Mouse (Mus musculus) midbrain, postnatal 0 days (tissue): ENCODE data around the gene Cnfn. TPM values are rescaled to one million over a fixed set of nuclear protein-coding genes. Genes with fewer than 3 reads are reported as not detected.

Experiments used
- ATAC-seq: fragments of 200-750 bp; cut with Nextera tagmentation; 2 replicates; pipeline ENCODE4 v1.8.0; 2017; ENCODE audit warnings: moderate number of reproducible peaks, mild to moderate bottlenecking, moderate TSS enrichment, moderate library complexity; ENCODE audit not compliant: low FRiP score
- DNase-seq: peaks from one replicate; pipeline ENCODE4 v3.0.0-alpha.2; 2015; ENCODE audit warnings: low spot score
- H3K27ac ChIP-seq: fragments of 300-500 bp; sonication (generic); 2 replicates; pipeline ENCODE4 v1.5.1; 2014; ENCODE audit warnings: low read depth, mild to moderate bottlenecking, low read length, mixed read lengths
- H3K27me3 ChIP-seq: fragments of 300-500 bp; sonication (generic); 2 replicates; pipeline ENCODE4 v1.6.1; 2014; ENCODE audit warnings: low read length, control low read depth, mixed read lengths; ENCODE audit not compliant: insufficient read depth
- H3K36me3 ChIP-seq: fragments of 300-500 bp; sonication (generic); 2 replicates; pipeline ENCODE4 v1.6.1; 2014; ENCODE audit warnings: low read length, control low read depth, mixed read lengths; ENCODE audit not compliant: insufficient read depth
- H3K4me1 ChIP-seq: fragments of 300-500 bp; sonication (generic); 2 replicates; pipeline ENCODE4 v1.6.1; 2014; ENCODE audit warnings: mild to moderate bottlenecking, control low read depth, antibody characterized with exemption, low read length, mixed read lengths; ENCODE audit not compliant: insufficient read depth
- H3K4me2 ChIP-seq: fragments of 300-500 bp; sonication (generic); 2 replicates; pipeline ENCODE4 v1.6.1; 2014; ENCODE audit warnings: low read depth, mild to moderate bottlenecking, low read length, mixed read lengths; ENCODE audit not compliant: poor library complexity, severe bottlenecking
- H3K4me3 ChIP-seq: fragments of 300-500 bp; sonication (generic); 2 replicates; pipeline ENCODE4 v1.5.1; 2014; ENCODE audit warnings: low read depth, mild to moderate bottlenecking, low read length, moderate library complexity
- H3K9ac ChIP-seq: fragments of 300-500 bp; sonication (generic); replicated peaks from 2 replicates; pipeline ENCODE4 v1.6.1; 2014; ENCODE audit warnings: mild to moderate bottlenecking, low read length, moderate library complexity, mixed read lengths; ENCODE audit not compliant: poor library complexity, severe bottlenecking
- H3K9me3 ChIP-seq: fragments of 300-500 bp; sonication (generic); 2 replicates; pipeline ENCODE4 v1.6.1; 2016; ENCODE audit warnings: low read length, control low read depth
- CTCF ChIP-seq: IDR thresholded peaks from 2 replicates; pipeline ENCODE4 v1.5.1; 2016; ENCODE audit warnings: antibody characterized with exemption, mild to moderate bottlenecking
- WGBS: fragments of 180-500 bp; shearing (Covaris S2); extraction: QIAGEN DNeasy Blood & Tissue Kit; methylation state at CpG from one replicate; pipeline ENCODE4 v1.1.7; 2014; 5-methylcytosine and 5-hydroxymethylcytosine counted together
- polyA plus RNA-seq: library from polyadenylated mRNA; unstranded; fragments of >200 nt; fragmentation: Nextera tagmentation; extraction: Ambion mirVana; gene quantifications from 2 replicates; pipeline ENCODE4 v1.2.1, GENCODE M21; 2015
- total RNA-seq: library from RNA; depleted of rRNA; stranded (reverse); fragments of >200 nt; gene quantifications from 2 replicates; pipeline ENCODE4 v1.2.3, GENCODE M21; 2014; rRNA removed

Gene Cnfn
- total and polyA plus RNA-seq, 2 experiments from 2014 or later = not detected

GRCm38 (mm10) chr7:25323219-25323618 lies 46.3 kb downstream of the Cnfn start:
- Histone ChIP-seq H3K9ac (no peak overlapping the region), H3K9me3 (no peaks in the 10 kb centered on the region), H3K4me2 (no peak overlapping the region), H3K4me1 (peaks cover 11% of the 10 kb centered on the region; the same call in 1 of the 2 replicates), H3K27me3 (no peaks in the 10 kb centered on the region), H3K36me3 (peaks cover 11% of the 10 kb centered on the region), H3K27ac (no peak overlapping the region), H3K4me3 (no peak overlapping the region)
- no peak for ATAC-seq
- no peak for DNase-seq
- TF ChIP-seq CTCF = no peak
- WGBS = 87% methylated on average over 2 of the region's 2 CpGs

GRCm38 (mm10) chr7:25322058-25322484 lies 47.5 kb downstream of the Cnfn start:
- 16% methylated on average over 6 of the region's 6 CpGs for WGBS
- ATAC-seq (no peak), DNase-seq (no peak)
- peak overlapping the region; percentile 24; the same call in 1 of the 2 replicates for H3K9ac ChIP-seq
- peaks cover 11% of the 10 kb centered on the region; the same call in 1 of the 2 replicates for H3K4me1 ChIP-seq
- no peaks in the 10 kb centered on the region for H3K27me3 ChIP-seq
- no peaks in the 10 kb centered on the region for H3K9me3 ChIP-seq
- peaks cover 5% of the 10 kb centered on the region; the same call in 1 of the 2 replicates for H3K36me3 ChIP-seq
- peak overlapping the region; percentile 26; the same call in 1 of the 2 replicates for H3K27ac ChIP-seq
- H3K4me3 ChIP-seq = no peak overlapping the region
- peak overlapping the region; percentile 22 for H3K4me2 ChIP-seq
- no peak for TF ChIP-seq CTCF

Other genes with a start within 250 kb of the Cnfn start
- 7.6 and 9.0 TPM in 2 replicates for gene Pou2f2, start 190.0 kb downstream of the Cnfn start, total RNA-seq
- 28.9 and 35.9 TPM in 2 replicates for gene Pou2f2, start 190.0 kb downstream of the Cnfn start, polyA plus RNA-seq
- gene Dedd2, start 149.1 kb downstream of the Cnfn start, total RNA-seq = 25.9 and 27.8 TPM in 2 replicates
- gene Dedd2, start 149.1 kb downstream of the Cnfn start, polyA plus RNA-seq = 17.7 and 18.7 TPM in 2 replicates
- 8.1 and 9.5 TPM in 2 replicates for gene Zfp526, start 148.3 kb downstream of the Cnfn start, total RNA-seq
- 0.94 and 1.0 TPM in 2 replicates for gene Zfp526, start 148.3 kb downstream of the Cnfn start, polyA plus RNA-seq
- gene Gsk3a, start 131.9 kb downstream of the Cnfn start, total RNA-seq = 155 and 169 TPM in 2 replicates
- gene Gsk3a, start 131.9 kb downstream of the Cnfn start, polyA plus RNA-seq = 20.3 and 20.6 TPM in 2 replicates
- 15.8 TPM in 2 replicates for gene Erf, start 119.0 kb downstream of the Cnfn start, total RNA-seq
- 2.2 and 3.0 TPM in 2 replicates for gene Erf, start 119.0 kb downstream of the Cnfn start, polyA plus RNA-seq
- 145 and 146 TPM in 2 replicates for gene Cic, start 102.0 kb downstream of the Cnfn start, total RNA-seq
- 26.8 and 31.9 TPM in 2 replicates for gene Cic, start 102.0 kb downstream of the Cnfn start, polyA plus RNA-seq
- gene Pafah1b3, start 71.7 kb downstream of the Cnfn start, total RNA-seq = 595 and 661 TPM in 2 replicates
- gene Pafah1b3, start 71.7 kb downstream of the Cnfn start, polyA plus RNA-seq = 604 and 629 TPM in 2 replicates
- gene Prr19, start 68.3 kb downstream of the Cnfn start, total RNA-seq = 2.0 and 2.5 TPM in 2 replicates
- 5.7 and 7.0 TPM in 2 replicates for gene Prr19, start 68.3 kb downstream of the Cnfn start, polyA plus RNA-seq
- 105 and 106 TPM in 2 replicates for gene Tmem145, start 63.6 kb downstream of the Cnfn start, total RNA-seq
- gene Tmem145, start 63.6 kb downstream of the Cnfn start, polyA plus RNA-seq = 131 and 143 TPM in 2 replicates
- 90.0 and 103 TPM in 2 replicates for gene Megf8, start 52.6 kb downstream of the Cnfn start, total RNA-seq
- 15.3 and 15.6 TPM in 2 replicates for gene Megf8, start 52.6 kb downstream of the Cnfn start, polyA plus RNA-seq
- 10.6 and 11.6 TPM in 2 replicates for gene Lipe, start 29.0 kb upstream of the Cnfn start, total RNA-seq
- gene Lipe, start 29.0 kb upstream of the Cnfn start, polyA plus RNA-seq = 6.9 and 7.6 TPM in 2 replicates
- not detected in 2 replicates for gene Cxcl17, start 43.2 kb upstream of the Cnfn start, total RNA-seq
- 0.38 and 0.57 TPM in 2 replicates for gene Cxcl17, start 43.2 kb upstream of the Cnfn start, polyA plus RNA-seq
- gene Ceacam1, start 107.9 kb upstream of the Cnfn start, total RNA-seq = 1.4 and 2.9 TPM in 2 replicates
- 0.84 and 0.94 TPM in 2 replicates for gene Ceacam1, start 107.9 kb upstream of the Cnfn start, polyA plus RNA-seq
- gene Ceacam2, start 170.1 kb upstream of the Cnfn start, total RNA-seq = not detected in 2 replicates
- gene Ceacam2, start 170.1 kb upstream of the Cnfn start, polyA plus RNA-seq = not detected in 2 replicates
- not detected in 2 replicates for gene Erich4, start 246.2 kb upstream of the Cnfn start, total RNA-seq
- gene Erich4, start 246.2 kb upstream of the Cnfn start, polyA plus RNA-seq = not detected in 2 replicates
- gene Dmac2, start 249.7 kb upstream of the Cnfn start, total RNA-seq = 54.3 and 58.1 TPM in 2 replicates
- gene Dmac2, start 249.7 kb upstream of the Cnfn start, polyA plus RNA-seq = 47.5 and 50.6 TPM in 2 replicates